Mouse (Mus musculus): ENCODE results near the gene Gm43951.

Gm43951 gene

DNA sequence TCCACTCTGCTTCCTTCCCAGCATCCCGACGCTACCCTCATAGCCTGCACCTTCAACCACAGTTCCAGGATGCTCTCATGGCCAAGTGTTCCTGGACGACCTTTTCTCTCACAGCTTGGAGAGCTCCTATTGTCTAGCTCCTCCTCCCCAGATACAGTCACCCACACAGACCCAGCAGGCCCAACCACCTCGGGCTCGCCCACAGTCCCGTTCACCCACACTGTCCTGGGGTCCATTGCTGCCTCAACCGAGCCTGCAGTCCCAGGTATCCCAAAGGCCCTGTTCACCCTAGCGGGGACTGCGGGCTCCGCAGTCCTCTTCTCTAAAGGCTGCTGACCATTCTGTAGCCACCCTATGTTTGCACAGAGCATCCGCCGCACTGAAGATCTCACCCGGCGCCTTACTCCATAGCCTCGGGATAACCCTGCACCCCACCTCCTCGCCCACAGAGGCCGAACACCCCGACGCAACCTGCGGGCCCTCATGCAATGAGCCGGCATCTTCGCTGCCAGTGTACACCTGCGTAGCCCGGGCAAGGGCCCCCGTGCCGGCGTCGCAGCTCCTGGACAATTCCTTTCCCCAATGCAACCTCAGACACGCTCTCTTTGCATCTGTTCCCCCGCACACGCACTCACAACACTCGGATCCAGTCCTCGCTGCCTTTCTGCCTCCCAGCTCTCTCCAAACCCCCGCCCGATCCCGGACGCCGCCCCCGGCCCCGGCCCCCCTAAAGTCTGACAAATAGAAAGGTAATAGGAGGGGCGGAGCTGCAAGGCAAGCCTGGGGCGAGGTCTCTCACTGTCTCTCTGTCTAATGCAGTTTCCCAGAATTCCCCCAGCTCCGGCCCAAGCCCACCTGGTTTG, at the start of gene Gm43951:
Gm43951 (minus strand) TSS at position 500 of the 863 bp plus-strand sequence.
- peak; percentile 38 for DNase-seq (ENCODE audit: extremely low spot score)

DNA sequence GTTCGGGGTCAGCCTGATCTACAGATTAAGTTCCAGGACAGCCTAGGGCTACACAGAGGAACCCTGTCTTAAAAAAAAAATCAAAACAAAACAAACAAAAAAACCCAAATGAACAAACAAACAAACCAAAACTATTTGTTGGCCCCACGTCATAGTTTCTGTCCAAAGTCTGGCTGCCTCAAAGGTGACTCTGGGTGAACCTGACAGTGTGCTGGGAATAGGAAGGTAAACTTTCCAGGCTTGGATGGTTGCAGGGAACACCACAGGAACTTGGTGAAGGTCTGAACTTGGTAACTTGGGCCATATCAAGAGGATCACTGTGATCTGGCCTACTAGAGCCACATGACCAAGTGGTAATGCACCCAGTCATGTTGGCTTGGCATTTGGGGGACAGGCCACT, 49.8 kb upstream of the Gm43951 start:
- DNase-seq (ENCODE audit: extremely low spot score), result no peak

DNA sequence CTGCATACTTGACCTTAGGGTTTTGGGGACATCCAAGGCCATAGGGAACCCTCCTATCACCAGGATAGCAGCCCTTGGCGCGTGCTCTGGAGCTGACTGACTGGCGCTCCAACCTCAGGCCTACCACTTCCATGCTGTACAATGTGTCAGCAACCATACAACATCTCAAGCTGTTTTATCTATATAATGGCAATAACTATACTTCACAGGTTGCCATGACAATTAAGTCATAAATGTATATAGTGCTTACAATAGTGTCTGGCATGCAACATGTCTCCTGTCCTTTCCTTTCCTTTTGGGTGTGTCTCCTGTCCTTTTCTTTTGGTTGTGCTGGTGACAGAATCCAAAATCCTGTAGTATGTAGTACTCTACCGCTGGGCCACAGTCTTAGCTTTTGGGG, 49.0 kb upstream of the Gm43951 start:
- no peak for DNase-seq (ENCODE audit: extremely low spot score)

DNA sequence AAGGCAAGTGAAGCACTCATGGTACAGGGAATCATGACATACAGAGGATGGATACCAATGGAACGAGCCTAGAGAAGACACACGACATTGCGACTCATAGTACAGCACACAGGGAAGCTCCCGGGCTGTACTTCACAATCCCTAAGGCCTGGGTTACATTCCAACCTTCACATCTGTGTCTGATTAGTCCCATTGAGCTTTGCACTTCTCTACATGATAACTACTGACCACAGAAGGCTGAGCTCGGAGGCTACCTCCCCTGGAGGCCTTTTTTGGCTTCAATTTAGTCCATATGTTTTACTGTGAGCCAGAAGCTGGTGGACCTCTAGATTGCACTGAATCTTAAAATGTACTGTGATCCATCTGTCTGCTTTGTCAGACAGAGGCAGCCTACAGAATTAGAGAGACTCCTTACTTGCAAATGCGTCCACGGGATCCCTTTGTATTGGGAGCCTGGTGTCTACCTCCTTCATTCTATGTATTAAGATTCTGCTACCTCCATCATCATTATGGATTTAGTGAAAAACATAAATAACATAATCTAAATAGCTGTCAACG, 38.6 kb upstream of the Gm43951 start:
- no peak for DNase-seq (ENCODE audit: extremely low spot score)

DNA sequence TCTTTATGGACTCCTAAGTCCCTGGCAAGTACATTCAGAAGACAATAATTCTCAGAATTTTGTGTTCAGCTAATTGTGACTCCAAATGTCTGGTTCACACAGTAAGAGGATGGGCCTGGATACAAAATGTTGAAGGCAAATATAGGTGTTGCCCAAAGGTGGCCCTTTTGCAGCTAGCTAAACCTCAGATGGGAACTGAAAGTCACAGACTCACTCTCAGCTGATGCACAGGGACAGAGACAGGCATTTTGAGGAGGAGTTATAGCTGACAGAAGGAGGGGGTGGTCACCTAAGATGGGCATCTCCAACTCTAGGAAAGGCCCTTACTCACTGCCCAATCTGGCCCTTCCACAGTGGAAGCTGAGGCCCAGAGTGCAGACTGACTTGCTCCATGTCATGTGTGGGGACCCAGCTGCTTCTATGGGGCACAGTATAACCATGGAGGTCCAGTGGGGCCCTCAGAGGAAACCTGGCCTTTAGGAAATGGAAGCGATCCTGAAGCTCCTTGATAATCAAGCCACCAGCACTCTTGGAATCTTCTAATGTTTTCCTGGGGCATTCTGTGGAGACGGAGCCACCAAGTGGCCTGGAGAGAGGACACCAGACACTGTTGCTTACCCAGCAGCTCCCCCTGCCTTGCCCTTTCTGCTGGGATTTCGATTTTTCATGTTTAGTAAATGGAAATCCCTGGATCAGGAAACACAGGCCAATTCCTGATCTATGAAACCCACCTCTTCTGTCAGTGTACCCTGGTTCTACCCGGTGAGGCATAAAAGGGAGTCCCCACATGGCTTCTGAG, 33.6 kb upstream of the Gm43951 start:
- no peak for DNase-seq (ENCODE audit: extremely low spot score)

DNA sequence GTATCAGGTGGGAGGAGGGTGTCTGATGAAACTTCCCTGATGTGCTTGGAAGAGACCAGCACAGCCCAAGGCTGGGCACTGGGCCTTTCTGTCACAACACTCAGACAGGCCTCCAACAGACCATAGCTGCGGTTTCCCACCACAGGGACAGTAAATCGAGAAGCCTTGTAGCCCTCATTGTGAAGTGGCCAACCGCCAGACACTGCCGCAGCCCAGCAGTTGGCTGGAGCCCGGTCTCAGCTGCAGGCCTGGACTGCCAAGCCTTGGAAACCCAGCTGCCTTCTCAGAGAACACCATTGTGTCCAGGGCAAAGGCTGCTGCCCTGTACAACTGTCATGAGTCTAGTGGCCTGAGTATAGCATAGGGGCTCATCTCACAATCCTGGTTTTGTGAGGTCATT, 27.4 kb upstream of the Gm43951 start:
- DNase-seq (ENCODE audit: extremely low spot score), result no peak

DNA sequence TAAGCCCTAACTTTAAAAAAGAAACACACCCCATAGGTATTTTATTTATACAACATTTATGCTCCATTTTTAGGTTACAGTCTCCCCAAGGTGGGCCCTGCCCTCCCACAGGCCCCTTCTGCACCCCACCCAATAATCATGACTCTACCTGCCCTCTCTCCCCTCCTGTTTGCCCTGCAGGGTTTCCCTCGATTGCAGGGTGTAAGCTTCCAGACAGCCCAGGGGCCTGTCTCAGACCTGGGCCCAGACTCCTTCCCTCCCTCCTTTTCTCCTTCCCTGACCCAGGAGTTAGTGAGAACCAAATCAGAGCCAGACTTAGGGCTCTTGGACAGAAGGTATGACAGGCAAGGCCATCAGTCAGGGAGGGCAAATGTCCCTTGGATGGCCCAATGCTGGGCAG, 26.4 kb upstream of the Gm43951 start:
- no peak for DNase-seq (ENCODE audit: extremely low spot score)

DNA sequence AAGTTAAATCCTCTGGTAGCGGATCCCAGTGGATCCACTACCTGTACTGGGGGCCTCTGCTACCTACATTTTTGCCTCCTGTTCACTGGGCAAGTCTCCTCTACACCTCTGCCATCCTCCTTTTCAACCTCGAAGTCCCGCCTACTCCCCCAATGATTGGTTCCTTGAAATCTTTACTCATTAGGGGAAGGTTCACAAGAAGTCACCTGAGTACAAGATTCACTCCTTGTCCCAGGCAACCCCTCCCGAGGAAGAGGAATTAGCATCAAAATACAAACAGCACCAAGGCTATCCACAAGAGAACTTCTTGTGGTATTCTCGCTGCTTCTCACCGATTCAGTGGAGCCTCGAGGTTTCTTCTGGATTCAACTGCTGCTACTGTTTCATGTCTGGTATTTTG, 25.4 kb upstream of the Gm43951 start:
- DNase-seq (ENCODE audit: extremely low spot score), result no peak

DNA sequence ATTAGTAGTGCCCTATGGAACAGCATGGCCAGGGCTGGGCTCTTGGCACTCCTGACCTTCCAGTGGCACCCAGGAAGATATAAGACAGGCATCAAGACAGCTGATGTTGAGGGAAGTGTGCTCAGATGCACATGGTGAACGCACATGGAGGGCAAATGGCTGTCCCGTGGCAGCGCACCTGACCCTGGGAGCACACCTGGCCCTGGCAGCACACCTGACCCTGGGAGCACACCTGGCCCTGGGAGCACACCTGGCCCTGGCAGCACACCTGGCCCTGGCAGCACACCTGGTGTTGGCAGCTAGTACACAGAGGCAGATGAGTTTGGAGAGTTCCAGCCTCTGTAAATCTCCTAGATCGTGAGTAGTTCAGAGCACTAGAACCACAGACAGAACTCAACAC, 21.9 kb upstream of the Gm43951 start:
- no peak for DNase-seq (ENCODE audit: extremely low spot score)

DNA sequence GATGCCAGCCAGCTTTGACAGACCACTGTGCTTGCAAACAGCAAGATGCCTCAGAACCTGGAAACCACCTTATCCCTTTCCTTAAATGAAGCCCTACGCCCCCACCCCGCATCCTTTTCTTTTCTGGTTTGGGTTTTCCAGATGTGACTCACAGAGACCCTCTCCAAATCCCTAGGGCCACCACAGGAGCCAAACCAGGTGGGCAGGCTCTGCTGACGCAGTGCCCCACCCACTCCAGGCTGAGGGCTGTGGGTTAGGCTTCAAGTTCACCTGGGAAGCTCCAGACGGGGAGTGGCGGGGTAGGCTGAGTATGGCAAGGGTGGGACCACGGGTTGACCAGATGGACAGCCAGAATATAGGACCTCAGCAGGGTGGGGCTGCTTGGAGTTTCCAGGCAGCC, 20.3 kb upstream of the Gm43951 start:
- no peak for DNase-seq (ENCODE audit: extremely low spot score)

DNA sequence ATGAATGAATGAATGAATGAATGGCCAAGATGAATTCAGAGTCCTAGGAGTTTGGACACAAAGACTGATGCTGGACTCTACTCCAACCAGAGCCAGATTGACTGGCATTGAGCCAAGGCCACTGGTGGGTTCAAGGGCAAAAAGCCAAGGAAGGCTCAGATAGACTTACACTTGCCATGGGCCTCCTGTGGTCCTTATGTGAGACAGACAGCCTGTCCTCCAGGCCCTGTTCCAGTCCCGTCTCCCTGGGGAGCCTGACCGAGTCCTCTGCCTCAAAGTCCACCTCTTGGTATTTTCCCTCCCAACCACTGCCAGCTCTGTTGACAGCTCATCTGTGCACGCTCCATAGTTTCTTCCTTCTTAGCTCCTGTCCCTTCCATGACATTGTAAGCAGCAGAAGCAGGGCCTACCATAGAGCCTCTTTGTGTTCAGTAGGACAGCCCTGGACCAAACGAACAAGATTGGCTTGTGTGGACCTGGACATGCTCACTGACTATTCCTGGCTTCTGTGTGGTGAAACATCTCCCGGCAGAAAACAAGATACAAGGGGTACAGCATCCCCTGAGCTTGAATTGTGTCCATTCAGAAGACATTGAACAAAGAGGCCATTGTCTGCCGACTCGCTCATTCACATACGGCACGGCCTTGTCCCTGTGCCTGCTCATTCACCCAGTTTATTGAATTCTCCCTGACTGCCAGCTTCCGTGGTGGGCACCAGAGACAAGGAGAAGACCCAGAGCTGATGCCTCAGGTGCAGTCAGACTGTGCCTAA, 19.6 kb upstream of the Gm43951 start:
- DNase-seq (ENCODE audit: extremely low spot score), result no peak

DNA sequence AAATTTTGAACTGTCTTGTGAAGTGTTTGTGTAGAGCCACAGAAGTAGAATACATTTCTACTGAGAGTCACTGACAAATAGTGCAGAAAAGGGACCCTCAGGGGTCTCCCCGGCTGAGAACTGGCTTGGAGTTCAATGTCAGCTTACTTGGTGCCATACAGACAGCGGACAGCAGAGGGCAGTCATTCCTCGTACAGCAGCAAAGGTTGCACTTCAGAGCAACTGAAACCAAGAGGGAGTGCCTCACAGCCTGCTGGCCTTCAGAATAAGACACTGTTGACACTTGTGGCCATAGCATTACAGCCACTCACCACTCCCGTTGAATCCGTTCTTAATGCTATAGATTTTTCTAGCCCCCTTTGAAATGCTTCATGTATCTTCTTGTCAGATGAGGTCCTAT, 18.2 kb upstream of the Gm43951 start:
- peak; percentile 62 for DNase-seq (ENCODE audit: extremely low spot score)

DNA sequence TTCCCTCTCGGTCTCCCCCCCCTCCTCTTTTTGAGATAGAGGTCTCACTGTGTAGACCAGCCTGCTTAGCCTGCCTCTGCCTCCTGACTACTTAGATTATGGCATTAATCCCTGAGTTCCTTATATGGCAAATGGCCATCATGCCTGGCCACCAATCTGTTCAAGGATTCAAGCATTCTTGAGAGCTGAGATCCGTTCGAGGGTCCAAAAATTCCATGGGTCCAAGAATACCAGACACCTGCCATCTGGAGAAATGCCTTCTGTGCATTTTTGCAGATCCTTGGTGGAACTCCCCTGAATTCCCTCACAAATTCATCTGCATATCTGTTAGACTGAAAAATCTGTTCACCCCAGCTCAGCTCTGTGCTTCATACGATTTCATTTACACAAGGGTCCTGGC, 16.8 kb upstream of the Gm43951 start:
- no peak for DNase-seq (ENCODE audit: extremely low spot score)

DNA sequence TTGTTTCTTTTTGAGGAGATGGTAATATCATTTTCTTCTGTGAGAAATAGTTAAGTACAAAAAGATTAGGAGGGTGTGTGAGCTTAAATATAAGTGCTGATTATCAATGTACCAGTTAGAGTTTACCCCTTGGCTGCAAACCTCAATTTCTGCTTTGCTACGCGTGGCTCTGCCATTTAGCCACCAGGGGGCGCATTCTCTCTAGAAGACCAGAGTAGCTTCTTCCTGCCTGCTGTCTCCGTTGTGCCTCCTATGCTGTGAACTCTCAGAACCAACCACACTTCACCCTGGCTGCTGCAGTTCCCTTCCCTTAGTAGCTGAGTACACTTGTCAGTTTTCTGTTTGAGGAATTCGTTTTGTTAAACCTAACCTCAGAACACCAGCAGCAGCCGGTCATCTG, 14.6 kb upstream of the Gm43951 start:
- DNase-seq (ENCODE audit: extremely low spot score), result peak; percentile 65

DNA sequence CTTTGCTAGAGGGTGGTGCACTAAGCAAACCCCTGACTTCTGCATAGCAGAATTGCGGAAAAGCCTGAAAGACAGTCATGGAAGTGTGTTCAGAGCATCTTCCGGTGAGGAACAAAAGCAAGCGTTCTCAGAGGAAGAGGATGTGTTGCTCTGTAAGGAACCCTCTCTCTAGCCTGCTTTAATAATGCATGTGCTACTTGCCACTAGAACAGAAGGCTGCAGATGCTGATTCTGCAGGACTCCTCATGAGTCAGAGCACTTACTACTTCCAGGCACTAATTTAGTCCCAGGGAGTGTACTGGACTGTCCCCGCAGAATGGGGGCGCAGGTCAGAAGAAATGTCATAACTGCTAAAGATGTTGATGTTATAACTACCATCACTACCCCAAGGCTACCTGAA, 10.5 kb upstream of the Gm43951 start:
- DNase-seq (ENCODE audit: extremely low spot score), result no peak

DNA sequence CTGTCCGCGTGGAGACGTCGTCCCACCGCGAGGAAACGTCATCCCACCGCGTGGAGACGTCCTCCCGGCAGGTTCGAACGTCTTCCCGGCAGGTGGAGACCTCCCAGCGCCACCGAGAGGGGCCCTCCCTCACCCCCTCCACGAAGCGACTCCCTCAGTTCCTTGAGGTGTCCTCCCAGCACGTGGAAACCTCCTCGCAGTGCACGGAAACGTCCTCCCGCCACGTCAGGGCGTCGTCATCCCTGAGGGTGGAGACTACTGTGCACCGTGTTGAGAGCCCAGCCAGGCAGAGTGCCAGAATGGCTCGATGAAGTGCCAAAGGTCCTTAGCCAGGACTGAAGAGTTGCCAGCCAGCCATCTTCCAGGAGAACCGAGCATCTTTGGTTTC, 8.8 kb upstream of the Gm43951 start, which contains the start of gene Med31:
Med31 (minus strand) TSS at position 183 of the 388 bp plus-strand sequence.
- DNase-seq (ENCODE audit: extremely low spot score), result no peak

DNA sequence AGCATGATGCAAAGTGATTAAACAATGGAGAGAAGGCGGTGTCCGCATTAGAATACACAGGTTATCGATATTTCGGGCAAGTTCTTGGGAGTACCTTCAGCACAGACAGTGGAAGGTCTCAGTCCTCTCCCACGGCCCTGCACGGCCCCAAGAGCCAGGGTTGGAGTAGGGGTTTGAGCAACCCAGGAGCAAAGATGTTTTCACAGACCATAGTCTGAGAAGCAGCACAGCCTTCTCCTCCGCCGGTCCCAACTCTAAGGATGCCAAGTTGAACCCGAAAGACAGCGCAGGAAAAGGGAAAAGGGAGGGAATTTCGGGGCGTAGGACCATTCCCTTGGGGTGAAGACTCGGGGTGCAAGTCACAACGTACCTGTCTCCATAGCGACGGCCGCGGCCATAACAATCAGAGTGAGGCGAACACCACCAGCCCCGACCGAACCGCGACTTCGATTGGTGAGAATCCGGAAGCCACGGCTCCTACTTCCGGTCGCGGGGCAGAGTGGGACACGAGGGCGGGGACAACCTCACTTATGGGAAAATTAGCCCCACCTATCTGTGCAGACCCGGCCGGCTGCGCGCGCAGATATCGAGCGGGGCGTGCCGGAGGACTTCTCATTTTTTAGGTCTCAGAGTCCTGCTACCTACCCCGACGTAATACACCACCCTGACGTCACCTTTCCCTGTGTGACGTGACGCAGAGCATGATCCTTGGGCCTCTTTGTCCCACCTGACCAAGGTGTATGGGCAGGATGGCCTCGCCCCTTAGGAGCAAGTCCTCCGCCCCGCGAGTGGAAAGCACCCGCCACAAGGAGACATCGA, 8.2 kb upstream of the Gm43951 start:
- peak; percentile 97 for DNase-seq (ENCODE audit: extremely low spot score)

DNA sequence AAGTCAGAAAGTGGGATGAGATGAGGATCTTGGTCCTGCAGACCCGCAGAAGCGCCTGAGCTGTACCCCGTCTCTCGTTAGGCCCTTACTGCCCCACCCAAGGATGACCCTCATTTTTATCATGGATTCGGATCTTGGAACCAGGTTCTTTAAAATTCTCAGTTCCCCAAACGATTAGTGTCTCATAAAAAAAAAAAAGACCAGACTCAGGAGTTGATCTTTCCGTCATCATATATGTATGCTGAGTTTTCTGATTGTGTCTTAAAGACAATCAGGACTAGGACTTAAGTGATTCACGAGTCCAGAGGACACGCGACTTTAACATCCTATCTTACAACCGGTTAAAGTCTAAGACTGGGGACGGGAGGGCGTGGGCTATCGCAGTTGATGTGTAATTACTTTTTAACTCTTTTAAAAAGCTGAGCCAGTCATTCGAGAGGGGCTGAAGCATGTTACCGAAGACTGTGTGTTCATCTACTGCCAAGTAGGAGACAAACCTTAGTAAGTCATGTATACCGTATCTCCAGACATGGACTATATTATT, 1.3 kb upstream of the Gm43951 start:
- no peak for DNase-seq (ENCODE audit: extremely low spot score)

DNA sequence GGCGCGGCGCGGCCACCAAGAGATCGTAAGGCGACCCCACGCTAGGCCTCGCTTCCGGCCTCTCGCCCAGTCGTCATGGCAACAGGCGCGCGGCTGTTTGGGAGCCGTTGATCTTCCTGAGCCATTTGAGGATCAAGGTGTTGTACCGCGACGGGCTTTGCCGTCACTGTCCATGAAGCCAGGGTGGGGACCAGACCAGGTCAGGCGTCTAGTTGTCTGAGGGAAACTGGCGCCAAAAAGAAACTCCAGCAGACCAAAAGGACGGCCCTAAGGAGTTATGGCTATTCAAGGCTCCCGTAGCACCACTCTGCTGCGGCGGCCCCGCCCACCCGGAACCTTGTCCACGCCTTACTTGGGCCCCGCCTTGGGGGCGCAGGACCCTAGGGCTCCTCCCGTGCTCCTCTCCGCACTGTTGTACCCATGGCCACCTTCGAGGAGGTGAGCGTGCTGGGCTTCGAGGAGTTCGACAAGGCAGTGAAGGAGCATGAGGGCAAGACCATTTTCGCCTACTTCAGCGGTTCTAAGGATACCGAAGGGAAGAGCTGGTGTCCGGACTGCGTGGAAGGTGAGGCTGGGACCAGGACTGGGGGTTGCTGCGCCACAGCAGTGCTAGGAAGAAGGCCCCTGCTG, 679 bp upstream of the Gm43951 start, which contains the start of the genes 4933427D14Rik and Txndc17:
4933427D14Rik (minus strand) TSS at position 256 of the 630 bp plus-strand sequence.
Txndc17 (plus strand) TSS at position 344 of the 630 bp plus-strand sequence.
- peak; percentile 93 for DNase-seq (ENCODE audit: extremely low spot score)

DNA sequence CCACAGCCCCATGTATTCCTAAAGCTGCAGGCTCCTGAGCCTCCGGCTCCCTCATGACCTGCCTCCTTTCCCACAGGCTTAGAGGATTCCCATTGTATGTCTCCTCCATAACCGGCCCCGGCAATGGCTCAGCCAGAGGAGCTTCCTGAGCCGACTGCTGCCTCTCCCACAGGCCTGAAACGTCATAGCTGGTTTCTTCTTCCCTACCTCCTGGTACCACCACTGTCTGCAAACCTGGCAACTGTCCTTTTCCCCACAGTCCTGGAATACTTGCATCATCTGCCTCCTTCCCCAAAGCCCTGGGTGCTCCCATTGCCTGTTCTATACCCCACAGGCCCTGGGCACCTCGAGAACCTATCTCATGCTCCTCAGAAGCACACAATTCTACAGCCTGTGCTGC, 1.4 kb downstream of the Gm43951 start:
- no peak for DNase-seq (ENCODE audit: extremely low spot score)
